32 mouse cellular contexts compared by ENCODE assay signal in genomic region chr11:29538201-29538600, GRCm38 (mm10). TPM values are rescaled to one million over a fixed set of nuclear protein-coding genes. Genes with fewer than 3 reads are reported as not detected.
"Had no signal": no experiment of that assay in that cellular context is flagged by ENCODE, and none has a peak within 500 bp of the region (broad histone marks: within the 10 kb centered on the region; RNA-seq: fewer than 3 reads in every experiment).

No protein-coding gene starts in this region.

- H3K9me3 ChIP-seq: embryonic facial prominence, embryonic 10.5 days; embryonic facial prominence, embryonic 12.5 days; embryonic facial prominence, embryonic 13.5 days; embryonic facial prominence, embryonic 15.5 days; forebrain, embryonic 10.5 days; forebrain, embryonic 12.5 days; forebrain, embryonic 13.5 days; forebrain, embryonic 15.5 days had no signal

- H3K4me3 ChIP-seq: embryonic facial prominence, embryonic 10.5 days; embryonic facial prominence, embryonic 12.5 days; embryonic facial prominence, embryonic 13.5 days; embryonic facial prominence, embryonic 15.5 days; erythroblast, embryonic 14.5 days; forebrain, embryonic 10.5 days; forebrain, embryonic 12.5 days; forebrain, embryonic 13.5 days; forebrain, embryonic 15.5 days; gastrocnemius, adult 2 months; heart, adult 2 months had no signal

- DNase-seq: cerebellum, adult 8-10 months; cerebellum, adult 9-10 months; cerebellum, adult 9-11 months; cerebellum, postnatal 10 days; cerebellum, postnatal 14 days; cerebellum, postnatal 25 days; cerebellum, postnatal 36 days; embryo, embryonic 11 days; forebrain, postnatal 0 days; gastrocnemius, adult 2 months; gastrocnemius, postnatal 10 days; gastrocnemius, postnatal 14 days; gastrocnemius, postnatal 25 days; gastrocnemius, postnatal 36 days; heart, adult 11 months; heart, adult 18-20 months; heart, adult 2 months had no signal

- H3K9ac ChIP-seq: embryonic facial prominence, embryonic 12.5 days; embryonic facial prominence, embryonic 13.5 days; embryonic facial prominence, embryonic 15.5 days; forebrain, embryonic 12.5 days; forebrain, embryonic 13.5 days; forebrain, embryonic 15.5 days; forebrain, postnatal 0 days had no signal

- H3K4me1 ChIP-seq: embryonic facial prominence, embryonic 10.5 days; embryonic facial prominence, embryonic 12.5 days; embryonic facial prominence, embryonic 13.5 days; embryonic facial prominence, embryonic 15.5 days; forebrain, embryonic 10.5 days; forebrain, embryonic 12.5 days; forebrain, embryonic 13.5 days; forebrain, embryonic 15.5 days had no signal

- H3K27me3 ChIP-seq: embryonic facial prominence, embryonic 12.5 days; embryonic facial prominence, embryonic 13.5 days; embryonic facial prominence, embryonic 15.5 days; forebrain, embryonic 12.5 days; forebrain, embryonic 13.5 days; forebrain, embryonic 15.5 days had no signal

- ATAC-seq: forebrain, embryonic 13.5 days; forebrain, embryonic 14.5 days; forebrain, embryonic 15.5 days; forebrain, embryonic 16.5 days; forebrain, postnatal 0 days had no signal

- H3K27ac ChIP-seq: embryonic facial prominence, embryonic 10.5 days; embryonic facial prominence, embryonic 12.5 days; embryonic facial prominence, embryonic 13.5 days; embryonic facial prominence, embryonic 15.5 days; forebrain, embryonic 10.5 days; forebrain, embryonic 12.5 days; forebrain, embryonic 13.5 days; forebrain, embryonic 15.5 days; gastrocnemius, adult 2 months; heart, adult 2 months had no signal

RNA-seq across cellular contexts. Expression of gene Clhc1, which starts 9.5 kb away (rescaled TPM):
- total RNA-seq: forebrain, postnatal 0 days; gastrocnemius, adult 18-20 months; gastrocnemius, adult 2 months; gastrocnemius, adult 8-10 months; gastrocnemius, postnatal 10 days; gastrocnemius, postnatal 14 days; gastrocnemius, postnatal 25 days; gastrocnemius, postnatal 36 days; granulocyte monocyte progenitor cell, adult 5-6 weeks; heart, adult 18-20 months; heart, adult 2 months had no signal
- polyA plus RNA-seq: embryonic facial prominence, embryonic 11.5 days; erythroblast, embryonic 14.5 days; heart, adult 2 months had no signal
